Mouse (Mus musculus): ENCODE measurements around the gene Pltp. TPM values are rescaled to one million over a fixed set of nuclear protein-coding genes. Genes with fewer than 3 reads are reported as not detected.
"Not testable (repeated sequence)": the region's sequence is repeated elsewhere in the genome, so short reads cannot be mapped to it uniquely, and the experiment has no call there.

The Pltp gene
- total RNA-seq, 1 experiment from 2014 or later, result 35.4 TPM

GRCm38 (mm10) chr2:164805332-164805718, 52.2 kb downstream of the Pltp start:
- no peak for DNase-seq

- DNase-seq, result peak; percentile 98
Observed at GRCm38 (mm10) chr2:164804533-164805331, 52.8 kb downstream of the Pltp start, which contains the start of the genes Acot8 and Zswim3. Gene Acot8 (minus strand): TSS chr2:164804882. Gene Zswim3 (plus strand): TSS chr2:164805098.

GRCm38 (mm10) chr2:164803921-164804313, 53.6 kb downstream of the Pltp start:
- DNase-seq, result no peak

GRCm38 (mm10) chr2:164803201-164803920, 54.1 kb downstream of the Pltp start:
- DNase-seq, result no peak

GRCm38 (mm10) chr2:164800252-164801004, 57.1 kb downstream of the Pltp start:
- DNase-seq, result no peak

- not testable (repeated sequence) for DNase-seq
Observed at GRCm38 (mm10) chr2:164798554-164798953, 59.0 kb downstream of the Pltp start.

- DNase-seq, result peak; percentile 47
Observed at GRCm38 (mm10) chr2:164795868-164796267, 61.6 kb downstream of the Pltp start.

GRCm38 (mm10) chr2:164794293-164794692, 63.2 kb downstream of the Pltp start:
- DNase-seq, result peak; percentile 96

GRCm38 (mm10) chr2:164793772-164794171, 63.7 kb downstream of the Pltp start:
- no peak for DNase-seq

- DNase-seq, result peak; percentile 83
Observed at GRCm38 (mm10) chr2:164793236-164793635, 64.3 kb downstream of the Pltp start.

GRCm38 (mm10) chr2:164792400-164793190, 64.9 kb downstream of the Pltp start:
- DNase-seq, result peak; percentile 66

GRCm38 (mm10) chr2:164791841-164792261, 65.7 kb downstream of the Pltp start:
- no peak for DNase-seq

- DNase-seq, result peak; percentile 73
Observed at GRCm38 (mm10) chr2:164790451-164790850, 67.1 kb downstream of the Pltp start.

Other genes starting within 250 kb of the Pltp start
- gene Wfdc6b, start 244.2 kb downstream of the Pltp start, total RNA-seq (2021), result not detected in 2 replicates
- 0.23 TPM in 1 of 2 replicates, not detected in the other for gene Wfdc8, start 244.1 kb downstream of the Pltp start, total RNA-seq (2021)
- gene Wfdc16, start 218.9 kb downstream of the Pltp start, total RNA-seq (2021), result not detected in 2 replicates
- not detected in 2 replicates for gene Wfdc10, start 201.7 kb downstream of the Pltp start, total RNA-seq (2021)
- not detected in 2 replicates for gene Wfdc9, start 201.1 kb downstream of the Pltp start, total RNA-seq (2021)
- not detected in 2 replicates for gene Wfdc11, start 183.6 kb downstream of the Pltp start, total RNA-seq (2021)
- gene Wfdc13, start 172.6 kb downstream of the Pltp start, total RNA-seq (2021), result not detected in 2 replicates
- gene Spint4, start 159.2 kb downstream of the Pltp start, total RNA-seq (2021), result not detected in 2 replicates
- gene Spint5, start 142.4 kb downstream of the Pltp start, total RNA-seq (2021), result not detected in 2 replicates
- gene Wfdc3, start 111.8 kb downstream of the Pltp start, total RNA-seq (2021), result 0.59 TPM in 1 of 2 replicates, not detected in the other
- gene Dnttip1, start 111.7 kb downstream of the Pltp start, total RNA-seq (2021), result 39.6 and 47.3 TPM in 2 replicates
- gene Ube2c, start 87.8 kb downstream of the Pltp start, total RNA-seq (2021), result 32.1 and 36.0 TPM in 2 replicates
- gene Tnnc2, start 77.7 kb downstream of the Pltp start, total RNA-seq (2021), result 1.0 TPM in 1 of 2 replicates, not detected in the other
- gene Snx21, start 71.9 kb downstream of the Pltp start, total RNA-seq (2021), result 35.7 and 46.2 TPM in 2 replicates
- 25.7 and 28.9 TPM in 2 replicates for gene Acot8, start 52.8 kb downstream of the Pltp start, total RNA-seq (2021)
- gene Zswim3, start 52.6 kb downstream of the Pltp start, total RNA-seq (2021), result 4.9 and 5.1 TPM in 2 replicates
- 7.0 and 8.9 TPM in 2 replicates for gene Zswim1, start 35.0 kb downstream of the Pltp start, total RNA-seq (2021)
- not detected in 2 replicates for gene Spata25, start 29.2 kb downstream of the Pltp start, total RNA-seq (2021)
- gene Ctsa, start 24.8 kb downstream of the Pltp start, total RNA-seq (2021), result 104 and 116 TPM in 2 replicates
- gene Neurl2, start 24.3 kb downstream of the Pltp start, total RNA-seq (2021), result 2.4 and 3.5 TPM in 2 replicates
- gene Pcif1, start 21.6 kb upstream of the Pltp start, total RNA-seq (2021), result 42.3 and 54.0 TPM in 2 replicates
- 17.3 and 19.4 TPM in 2 replicates for gene Zfp335, start 54.0 kb upstream of the Pltp start, total RNA-seq (2021)
- gene Mmp9, start 83.1 kb upstream of the Pltp start, total RNA-seq (2021), result 1.7 and 2.0 TPM in 2 replicates
- gene Slc12a5, start 103.1 kb upstream of the Pltp start, total RNA-seq (2021), result 8.4 and 8.7 TPM in 2 replicates
- 37.6 and 40.5 TPM in 2 replicates for gene Ncoa5, start 177.2 kb upstream of the Pltp start, total RNA-seq (2021)
- 3.3 and 6.5 TPM in 2 replicates for gene Cd40, start 197.9 kb upstream of the Pltp start, total RNA-seq (2021)
- gene 1700025C18Rik, start 233.0 kb upstream of the Pltp start, total RNA-seq (2021), result not detected in 2 replicates